Mouse (Mus musculus) bone marrow macrophage, adult 2 months (primary cell): Measurements from ENCODE around the gene Frem1.

Experiments
- CTCF ChIP-seq: IDR thresholded peaks from 2 replicates; pipeline ENCODE4 v1.5.1; 2012; ENCODE audit warnings: low read depth, mild to moderate bottlenecking, low read length, moderate library complexity
- POLR2A ChIP-seq: IDR thresholded peaks from 2 replicates; pipeline ENCODE4 v1.6.1; 2012; ENCODE audit warnings: mild to moderate bottlenecking, low read depth, low read length, borderline replicate concordance

DNA sequence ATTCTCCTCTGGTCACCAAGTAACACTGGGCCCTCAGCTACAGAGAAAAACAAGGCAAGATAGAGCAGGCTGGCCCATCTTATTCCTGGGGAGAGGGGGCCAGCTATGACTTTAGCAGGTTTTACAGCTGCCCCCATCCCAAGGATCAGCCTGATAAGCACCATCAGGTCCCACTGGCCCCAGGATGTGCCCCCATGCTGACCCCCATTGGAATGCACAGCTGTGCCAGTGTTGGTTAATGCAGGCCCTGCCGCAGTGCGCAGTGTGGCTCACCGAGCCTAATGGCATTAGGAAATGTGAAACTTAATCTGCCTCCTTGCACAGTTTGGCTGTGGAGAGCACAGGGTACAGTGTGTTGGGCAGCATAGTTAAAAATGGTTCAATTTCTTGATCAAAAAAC is 11.4 kb downstream of the Frem1 start:
- TF ChIP-seq CTCF (no peak), POLR2A (no peak)
